ENCODE assay signal across 12 mouse cellular contexts in genomic region chr14:14088016-14088791, GRCm38 (mm10). TPM values are rescaled to one million over a fixed set of nuclear protein-coding genes. Genes with fewer than 3 reads are reported as not detected.
A peak's percentile ranks its signal among the peaks of the same experiment; 100 is the strongest.
DNase-seq lines count a peak whose midpoint lies in the region; ATAC-seq and TF ChIP-seq lines count a peak whose summit lies in the region.
"Had no signal": no experiment of that assay in that cellular context is flagged by ENCODE, and none has a peak within 500 bp of the region (broad histone marks: within the 10 kb centered on the region; RNA-seq: fewer than 3 reads in every experiment).

No protein-coding gene starts in this region.

- H3K9ac ChIP-seq in liver, postnatal 0 days (replicated peaks): no peak overlapping the region

- no peak overlapping the region for H3K27ac ChIP-seq in heart, embryonic 10.5 days
- peak overlapping the region; percentile 70 for H3K27ac ChIP-seq in liver, postnatal 0 days (ENCODE audit: low read depth)
- H3K27ac ChIP-seq: hindbrain, postnatal 0 days; macrophage; stomach, postnatal 0 days had no signal

- peak overlapping the region; percentile 40; the same call in 1 of the 2 replicates for H3K4me2 ChIP-seq in liver, postnatal 0 days (ENCODE audit: low read depth, low read length)

- H3K27me3 ChIP-seq in heart, embryonic 10.5 days (ENCODE audit: insufficient read depth, poor library complexity, severe bottlenecking): no peaks in the 10 kb centered on the region; the same call in 1 of the 2 replicates
- H3K27me3 ChIP-seq in liver, postnatal 0 days (ENCODE audit: insufficient read depth, low read length): no peaks in the 10 kb centered on the region

- no peak overlapping the region for H3K4me3 ChIP-seq in heart, embryonic 10.5 days
- no peak overlapping the region for H3K4me3 ChIP-seq in liver, postnatal 0 days (ENCODE audit: low read depth, low read length)

- peaks cover 13% of the 10 kb centered on the region; the same call in 1 of the 2 replicates for H3K4me1 ChIP-seq in heart, embryonic 10.5 days
- peaks cover 8% of the 10 kb centered on the region for H3K4me1 ChIP-seq in liver, postnatal 0 days (ENCODE audit: insufficient read depth)

- DNase-seq in heart, adult 11 months: peak; percentile 78
- no peak for DNase-seq in heart, embryonic 10.5 days (ENCODE audit: low spot score)
- DNase-seq in thymus, postnatal 0 days (ENCODE audit: low spot score): peak; percentile 65
- no peak for DNase-seq in thymus, adult 18-20 months
- DNase-seq in liver, postnatal 0 days: no peak
- DNase-seq in right cerebral cortex, postnatal 10 days (ENCODE audit: low spot score in 2 of 2): no peak
- no peak for DNase-seq in kidney, adult 11 months
- DNase-seq in cerebellum, postnatal 4 days (ENCODE audit: low spot score in 2 of 2): no peak
- DNase-seq: cerebellum, postnatal 10 days had no signal

- TF ChIP-seq EP300 in liver, postnatal 0 days (IDR thresholded peaks at IDR 0.05; ENCODE audit: low read depth): peak; percentile 41; the same call in 1 of the 2 replicates

- TF ChIP-seq CTCF in liver, postnatal 0 days (IDR thresholded peaks at IDR 0.05; ENCODE audit: low read depth): no peak

- peaks cover 24% of the 10 kb centered on the region for H3K36me3 ChIP-seq in heart, embryonic 10.5 days
- peaks cover 32% of the 10 kb centered on the region for H3K36me3 ChIP-seq in liver, postnatal 0 days (replicated peaks; ENCODE audit: insufficient read depth, low read length)

- no peaks in the 10 kb centered on the region for H3K9me3 ChIP-seq in heart, embryonic 10.5 days
- H3K9me3 ChIP-seq in liver, postnatal 0 days (ENCODE audit: low read length): no peaks in the 10 kb centered on the region

- 37% methylated on average over 9 of the region's 9 CpGs for WGBS in heart, embryonic 10.5 days
- 27% methylated on average over 9 of the region's 9 CpGs for WGBS in liver, postnatal 0 days (ENCODE audit: insufficient replicate concordance)

- peak; percentile 75 for ATAC-seq in liver, postnatal 0 days
- ATAC-seq: hindbrain, postnatal 0 days had no signal

RNA-seq across cellular contexts. Expression of gene Psmd6, which starts 32.6 kb away (rescaled TPM):
- polyA plus RNA-seq in heart, embryonic 10.5 days (2016; fragmentation: Nextera tagmentation; extraction: Ambion mirVana): 237 and 269 TPM in 2 replicates
- polyA plus RNA-seq in thymus, postnatal 0 days (2015; fragmentation: Nextera tagmentation; extraction: Ambion mirVana): 228 and 234 TPM in 2 replicates
- polyA plus RNA-seq in liver, postnatal 0 days (2015; fragmentation: Nextera tagmentation; extraction: Ambion mirVana): 101 and 106 TPM in 2 replicates

Comparison
In these comparisons a context has a peak if more than half of its experiments do, and no peak if none do; other contexts are left out.
1. DNase-seq: peak in heart, adult 11 months (single experiment) and thymus, postnatal 0 days (single experiment); none in heart, embryonic 10.5 days (single experiment), thymus, adult 18-20 months (0 of 2), liver, postnatal 0 days (single experiment), right cerebral cortex, postnatal 10 days (0 of 2), kidney, adult 11 months (single experiment) and cerebellum, postnatal 4 days (0 of 2).